Mouse (Mus musculus): ENCODE results near the gene Plk3.
"Not testable (repeated sequence)": the region's sequence is repeated elsewhere in the genome, so short reads cannot be mapped to it uniquely, and the experiment has no call there.

Gene Plk3

DNA sequence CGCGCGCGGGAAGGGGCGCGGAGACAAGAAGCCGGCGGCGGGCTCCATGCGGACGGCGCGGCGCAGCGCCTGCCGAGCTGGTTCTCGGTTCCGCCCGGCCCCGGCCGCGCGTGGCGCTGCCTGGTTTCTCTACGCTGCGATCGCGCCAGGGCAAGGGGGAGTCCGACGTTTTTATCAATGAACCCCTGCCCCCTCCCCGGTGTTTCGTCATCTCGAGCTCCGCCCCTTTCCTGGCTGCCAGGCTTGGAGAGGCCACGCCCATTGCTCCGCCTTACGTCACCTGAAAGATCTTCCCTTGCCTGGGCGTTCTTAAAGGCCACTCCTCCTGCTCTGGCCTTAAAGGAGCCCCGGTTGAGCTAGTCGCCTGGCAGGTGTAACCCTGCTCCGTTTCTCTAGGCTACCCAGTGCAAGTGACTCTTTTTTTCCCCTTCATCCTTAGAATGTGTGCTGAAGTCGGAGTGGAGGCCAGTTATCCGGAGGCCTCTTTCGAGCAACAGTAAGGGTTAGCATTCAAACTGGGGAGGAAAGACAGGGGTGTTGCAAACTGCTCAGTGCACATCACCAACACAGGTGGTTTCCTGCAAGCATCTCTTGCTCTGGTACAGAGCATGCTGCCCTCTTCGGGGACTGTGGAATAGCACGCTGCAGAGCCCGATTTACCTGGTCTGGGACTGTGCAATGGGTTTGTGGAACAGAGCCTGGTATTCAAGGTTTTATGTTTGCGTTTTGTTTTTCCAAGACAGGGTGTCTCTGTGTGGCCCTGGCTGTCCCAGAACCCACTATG is at the start of gene Plk3:
TSS of gene Plk3 (minus strand) at position 147 of the 784 bp plus-strand sequence.
- DNase-seq (ENCODE audit: low read depth), result peak; percentile 99

DNA sequence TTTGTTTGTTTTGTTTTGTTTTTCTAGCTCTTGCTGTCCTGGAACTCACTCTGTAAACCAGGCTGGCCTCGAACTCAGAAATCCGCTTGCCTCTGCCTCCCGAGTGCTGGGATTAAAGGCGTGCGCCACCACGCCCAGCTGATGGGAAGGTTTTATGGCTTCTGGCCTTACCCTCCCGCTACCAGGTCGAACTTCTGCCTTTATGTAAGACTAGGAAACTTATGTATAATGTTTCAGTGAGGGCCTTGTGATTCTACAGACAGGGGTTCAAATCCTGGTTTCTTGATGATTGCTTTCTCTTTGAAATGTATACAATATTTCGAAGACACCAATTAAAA is 49.0 kb upstream of the Plk3 start:
- not testable (repeated sequence) for DNase-seq (ENCODE audit: low read depth)

DNA sequence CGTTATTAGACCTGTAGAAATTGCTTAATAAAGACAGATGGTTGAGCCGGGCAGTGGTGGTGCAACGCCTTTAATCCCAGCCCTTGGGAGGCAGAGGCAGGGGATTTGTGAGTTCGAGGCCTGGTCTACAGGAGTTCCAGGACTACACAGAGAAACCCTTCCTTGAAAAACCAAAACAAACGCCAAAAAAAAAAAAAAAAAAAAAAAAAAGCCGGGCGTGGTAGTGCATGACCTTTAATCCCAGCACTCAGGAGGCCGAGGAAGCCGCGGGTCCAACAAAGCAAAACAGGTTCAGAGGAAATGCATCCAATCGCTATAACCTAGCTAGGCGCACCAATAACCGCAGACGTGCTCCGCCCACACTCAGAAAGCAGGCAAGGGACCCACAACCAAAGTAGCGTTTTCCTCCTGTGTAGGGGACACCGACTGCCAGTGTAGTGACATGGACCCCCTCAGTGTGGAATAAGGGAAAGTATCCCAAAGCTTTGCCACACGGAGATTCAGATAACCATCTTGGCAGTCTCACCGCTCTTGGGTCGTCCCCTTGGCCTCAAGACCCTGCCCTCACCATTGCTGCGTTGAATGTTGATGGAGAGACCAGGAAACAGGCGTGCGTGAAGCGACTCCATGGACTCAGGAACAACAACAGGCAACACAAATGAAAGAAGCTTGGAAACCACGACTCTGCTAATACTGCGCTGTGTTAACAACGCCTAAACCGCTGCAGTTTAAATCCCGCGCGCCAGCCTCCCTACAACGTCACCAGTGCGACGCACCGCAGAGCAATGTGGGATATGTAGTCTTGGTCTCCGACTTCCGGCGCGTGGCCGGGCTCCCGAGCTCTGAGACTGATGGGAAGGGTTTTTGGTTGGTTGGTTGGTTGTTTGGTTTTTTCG is 48.3 kb upstream of the Plk3 start, which contains the start of gene Kif2c:
TSS of gene Kif2c (minus strand) at position 777 of the 896 bp plus-strand sequence.
- DNase-seq (ENCODE audit: low read depth), result peak; percentile 98

DNA sequence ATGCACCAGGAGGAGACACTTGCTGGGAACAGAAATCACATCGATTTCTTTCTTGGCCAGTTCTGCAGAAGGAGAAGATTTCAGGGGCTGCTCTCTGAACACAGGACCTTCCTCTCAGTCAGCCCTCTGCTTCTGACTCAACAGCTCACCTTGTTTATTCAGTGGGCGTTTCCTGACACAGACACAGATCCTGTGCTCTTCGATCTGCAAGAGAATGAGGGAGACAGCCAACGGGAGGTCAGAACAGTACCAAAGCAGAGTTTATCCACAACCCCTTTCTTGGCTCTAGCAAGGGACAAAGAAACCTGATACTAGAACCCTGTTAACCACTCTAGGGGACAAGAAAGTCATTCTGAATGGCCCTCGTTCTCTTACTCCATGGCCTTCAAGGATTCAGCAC is 36.2 kb upstream of the Plk3 start:
- no peak for DNase-seq (ENCODE audit: low read depth)

DNA sequence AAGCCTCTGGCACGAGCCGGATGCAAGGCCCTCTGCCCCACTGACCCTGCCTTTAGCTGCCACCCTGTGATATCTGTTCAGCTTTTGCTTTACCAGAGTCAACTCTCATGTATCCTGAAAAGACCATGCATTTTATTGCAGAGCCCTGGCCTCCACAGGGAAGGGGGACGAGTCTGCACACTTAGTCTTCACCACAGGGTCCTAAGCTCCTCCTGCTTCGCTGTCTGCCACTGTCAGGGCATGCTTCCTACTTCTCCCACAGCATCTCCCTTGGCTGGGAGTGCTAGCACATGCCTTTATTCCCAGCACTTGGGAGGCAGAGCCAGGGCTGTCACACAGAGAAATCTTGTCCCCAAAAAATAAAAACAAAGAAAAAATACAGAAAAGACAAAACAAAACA is 27.4 kb upstream of the Plk3 start:
- no peak for DNase-seq (ENCODE audit: low read depth)

DNA sequence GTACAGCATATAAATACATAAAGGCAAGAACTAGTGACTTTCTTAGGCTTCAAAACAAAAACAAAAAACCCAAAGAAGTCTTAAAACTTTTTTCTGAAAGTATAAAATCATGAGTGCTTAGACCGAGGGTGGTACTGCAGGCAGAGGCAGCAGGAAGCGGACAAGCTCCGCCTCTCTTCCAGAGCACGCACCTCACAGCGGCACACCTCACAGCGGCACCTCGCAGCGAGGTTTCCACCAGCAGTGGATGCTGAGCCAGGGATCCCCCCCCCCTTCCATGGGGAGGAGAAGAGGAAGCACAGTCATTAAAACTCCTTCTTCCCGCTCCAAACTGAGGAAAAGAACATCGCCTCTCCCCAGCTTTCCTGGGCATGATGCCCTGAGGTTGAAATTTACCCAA is 25.9 kb upstream of the Plk3 start:
- DNase-seq (ENCODE audit: low read depth), result no peak

DNA sequence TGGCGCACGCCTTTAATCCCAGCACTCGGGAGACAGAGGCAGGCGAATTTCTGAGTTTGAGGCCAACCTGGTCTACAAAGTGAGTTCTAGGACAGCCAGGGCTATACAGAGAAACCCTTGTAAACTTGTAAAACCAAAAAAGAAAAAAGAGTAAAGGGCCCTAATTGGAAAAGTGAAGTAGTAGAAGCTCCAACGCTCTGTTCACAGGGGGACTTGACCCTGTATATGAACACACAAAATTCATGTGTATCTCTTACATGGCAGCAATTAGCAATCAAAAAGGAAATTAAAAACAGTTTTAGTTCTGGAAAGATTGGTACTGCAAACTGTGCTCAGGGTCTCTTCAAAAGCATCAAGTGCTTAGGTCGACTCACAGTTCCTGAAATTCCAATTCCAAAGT is 22.6 kb upstream of the Plk3 start:
- no peak for DNase-seq (ENCODE audit: low read depth)

DNA sequence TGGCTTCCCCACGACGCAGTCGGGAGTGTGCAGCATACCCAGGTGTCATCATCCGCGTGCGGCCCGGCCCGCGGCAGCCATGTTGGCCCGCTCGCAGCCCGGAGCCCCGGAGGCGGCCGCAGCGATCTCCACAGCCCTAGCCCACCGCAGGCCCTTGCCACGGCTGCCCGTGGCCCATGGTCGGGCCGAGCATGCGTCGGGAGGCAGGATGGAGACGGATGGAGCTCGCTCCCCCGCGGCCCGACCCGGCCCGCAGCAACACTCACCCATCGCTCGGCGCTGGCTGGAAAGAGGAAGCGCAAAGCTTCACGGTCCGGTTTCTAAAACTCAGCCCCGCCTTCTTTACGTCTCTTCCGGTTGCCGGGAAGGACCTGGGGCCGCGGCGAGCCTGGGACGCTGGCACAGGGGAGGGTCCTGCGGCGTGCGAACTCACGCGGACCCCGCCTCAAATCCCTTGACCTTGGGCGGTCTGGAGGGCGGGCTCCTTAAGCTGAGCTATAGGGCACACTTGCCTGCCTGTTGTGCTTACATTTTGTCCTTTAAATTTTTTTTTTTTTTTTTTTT is 22.1 kb upstream of the Plk3 start, which contains the start of gene Rps8:
TSS of gene Rps8 (minus strand) at position 452 of the 564 bp plus-strand sequence.
- peak; percentile 92 for DNase-seq (ENCODE audit: low read depth)

DNA sequence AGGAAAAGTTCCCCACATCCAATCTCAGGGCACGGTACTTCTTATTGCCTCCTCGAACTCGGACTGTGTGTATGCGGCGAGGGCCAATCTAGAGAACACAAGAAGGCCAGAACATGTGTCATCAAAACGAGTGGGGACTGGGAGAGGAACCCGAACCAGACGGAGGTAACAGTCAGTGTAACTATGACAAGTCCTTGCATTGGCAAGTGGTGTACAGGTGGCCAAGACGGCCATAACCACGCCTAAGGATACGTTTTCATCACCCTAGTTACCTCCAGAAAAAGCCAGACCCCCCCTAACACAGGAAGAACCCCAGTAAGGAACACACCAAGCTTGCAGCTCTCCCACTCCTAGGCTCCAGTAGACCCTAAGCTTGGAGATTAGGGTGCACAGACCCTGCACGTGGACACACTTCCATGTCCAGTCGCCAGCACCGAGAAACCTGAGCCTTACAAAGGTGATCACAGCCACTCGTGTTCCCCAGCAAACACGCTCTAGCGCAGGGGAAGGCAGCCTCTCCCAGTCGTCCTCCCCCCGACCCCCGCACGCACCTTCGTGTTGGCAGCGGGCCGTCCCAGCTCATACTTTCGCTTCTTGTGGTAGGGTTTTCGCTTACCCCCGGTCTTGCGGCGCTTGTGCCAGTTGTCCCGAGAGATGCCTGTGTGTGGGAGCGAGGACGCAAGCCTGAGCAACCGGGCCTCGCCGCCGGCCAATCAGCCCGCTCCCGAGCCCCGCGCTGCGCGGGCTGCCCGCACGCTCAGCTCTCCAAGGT is 21.4 kb upstream of the Plk3 start:
- DNase-seq (ENCODE audit: low read depth), result peak; percentile 43

DNA sequence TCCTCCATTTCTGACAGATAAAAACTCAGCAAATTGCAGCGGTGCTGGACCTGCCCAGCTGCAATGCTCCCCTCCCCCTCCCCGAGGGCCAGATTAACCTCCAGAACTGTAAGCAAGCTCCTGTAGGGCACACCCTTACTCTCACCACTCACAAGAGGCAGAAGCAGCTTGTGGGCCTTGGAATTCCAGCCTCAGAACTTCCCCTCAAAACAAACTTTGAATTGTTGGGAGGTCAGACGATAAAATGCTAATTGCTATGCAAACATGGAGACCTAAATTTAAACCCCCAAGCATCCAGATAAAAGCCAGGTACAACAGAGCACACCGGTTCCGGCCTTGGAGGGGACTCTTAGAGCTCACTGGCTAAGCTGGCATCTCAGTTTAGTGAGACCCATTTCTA is 19.0 kb upstream of the Plk3 start:
- no peak for DNase-seq (ENCODE audit: low read depth)

DNA sequence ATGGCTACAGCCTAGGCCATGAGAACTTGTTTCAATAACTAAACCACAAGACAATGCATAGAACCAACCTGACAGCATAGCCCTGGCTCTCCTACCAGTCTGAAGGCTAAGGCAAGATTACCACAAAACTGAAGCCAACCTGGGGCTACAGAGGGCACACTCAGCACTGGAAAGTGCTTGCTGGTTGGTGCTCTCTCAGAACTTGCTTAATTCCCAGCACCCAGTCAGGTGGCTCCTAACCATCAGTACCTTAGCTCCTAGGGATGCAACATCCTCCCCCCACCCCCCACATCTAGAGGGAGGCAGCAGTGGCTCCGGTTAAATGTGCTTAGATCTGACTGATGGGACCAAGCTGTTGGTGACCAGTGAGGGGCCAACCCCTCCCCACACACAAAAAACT is 17.7 kb upstream of the Plk3 start:
- DNase-seq (ENCODE audit: low read depth), result no peak

DNA sequence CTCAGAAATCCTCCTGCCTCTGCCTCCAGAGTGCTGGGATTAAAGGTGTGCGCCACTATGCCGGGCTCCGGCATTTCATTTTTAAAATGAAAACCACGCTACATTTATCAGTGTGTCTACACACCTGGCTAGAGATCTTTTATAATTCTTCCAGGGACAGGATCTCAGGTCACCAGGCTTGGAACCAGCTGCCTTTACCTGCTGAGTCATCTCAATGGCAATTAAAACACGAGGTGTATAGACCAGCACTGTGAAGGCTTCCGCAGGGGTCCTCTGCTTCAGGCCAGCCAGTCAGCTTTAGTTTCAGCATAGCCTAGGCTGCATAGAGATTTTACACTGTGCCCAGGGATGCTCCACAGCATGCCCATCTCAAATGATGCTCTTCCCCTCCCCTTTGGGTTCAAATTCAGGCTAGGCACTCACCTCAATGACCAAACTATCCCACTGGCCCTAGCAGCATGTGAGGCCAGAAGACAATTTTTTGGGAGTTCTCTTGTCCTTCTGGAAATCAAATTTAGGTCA is 16.5 kb upstream of the Plk3 start:
- DNase-seq (ENCODE audit: low read depth), result no peak

DNA sequence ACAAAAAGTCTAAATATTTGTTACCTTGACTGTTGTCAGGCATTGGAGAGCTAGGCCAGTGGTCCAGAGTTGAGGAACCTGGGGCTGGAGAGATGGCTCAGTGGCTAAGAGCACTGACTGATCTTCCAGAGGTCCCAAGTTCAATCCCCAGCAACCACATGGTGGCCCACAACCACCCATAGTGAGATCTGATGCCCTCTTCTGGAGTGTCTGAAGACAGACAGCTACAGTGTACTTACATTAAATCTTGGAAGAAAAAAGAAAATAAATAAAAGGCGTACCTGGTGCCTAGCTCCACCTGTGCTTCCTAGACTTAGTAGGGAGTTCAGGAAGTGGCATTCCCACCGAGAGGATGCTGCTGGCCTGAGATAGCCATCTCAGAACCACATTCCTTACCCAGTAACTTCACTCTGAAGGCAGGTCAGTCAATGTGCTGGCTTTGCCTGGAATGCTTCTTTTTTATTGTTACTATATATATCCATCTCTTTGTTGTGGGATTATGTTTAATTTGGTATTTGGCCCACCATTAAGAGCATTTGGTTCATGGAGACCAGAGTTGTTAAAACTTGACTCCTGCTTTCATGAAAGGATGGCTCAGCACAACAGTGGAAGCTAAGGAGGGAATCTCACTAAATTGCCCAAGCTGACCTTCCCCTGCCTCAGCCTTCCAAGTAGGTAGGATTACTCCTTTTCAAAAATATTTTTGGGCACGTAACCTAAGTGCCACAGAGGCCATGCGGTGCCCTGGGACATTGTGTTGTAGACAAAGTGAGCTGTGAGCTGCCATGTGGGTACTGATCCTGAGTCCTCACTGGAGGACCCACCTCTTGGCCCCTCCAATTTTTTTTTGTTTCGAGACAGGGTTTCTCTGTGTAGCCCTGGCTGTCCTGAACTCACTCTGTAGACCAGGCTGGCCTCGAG is 15.8 kb upstream of the Plk3 start:
- no peak for DNase-seq (ENCODE audit: low read depth)

DNA sequence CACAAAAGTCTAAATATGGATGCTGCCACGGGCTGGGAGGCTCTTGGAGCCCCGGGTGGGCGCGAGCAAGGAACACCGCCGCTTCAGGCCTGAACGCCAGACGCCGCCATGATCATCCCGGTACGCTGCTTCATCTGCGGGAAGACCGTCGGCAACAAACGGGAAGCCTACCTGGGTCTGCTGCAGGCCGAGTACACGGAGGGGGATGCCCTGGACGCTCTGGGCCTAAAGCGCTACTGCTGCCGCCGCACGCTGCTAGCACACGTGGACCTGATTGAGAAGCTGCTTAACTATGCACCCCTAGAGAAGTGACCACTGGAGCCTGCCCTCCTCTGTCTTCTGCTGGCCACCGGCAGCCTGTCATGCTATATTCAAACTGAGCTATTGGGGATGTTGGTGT is 15.1 kb upstream of the Plk3 start:
- no peak for DNase-seq (ENCODE audit: low read depth)

DNA sequence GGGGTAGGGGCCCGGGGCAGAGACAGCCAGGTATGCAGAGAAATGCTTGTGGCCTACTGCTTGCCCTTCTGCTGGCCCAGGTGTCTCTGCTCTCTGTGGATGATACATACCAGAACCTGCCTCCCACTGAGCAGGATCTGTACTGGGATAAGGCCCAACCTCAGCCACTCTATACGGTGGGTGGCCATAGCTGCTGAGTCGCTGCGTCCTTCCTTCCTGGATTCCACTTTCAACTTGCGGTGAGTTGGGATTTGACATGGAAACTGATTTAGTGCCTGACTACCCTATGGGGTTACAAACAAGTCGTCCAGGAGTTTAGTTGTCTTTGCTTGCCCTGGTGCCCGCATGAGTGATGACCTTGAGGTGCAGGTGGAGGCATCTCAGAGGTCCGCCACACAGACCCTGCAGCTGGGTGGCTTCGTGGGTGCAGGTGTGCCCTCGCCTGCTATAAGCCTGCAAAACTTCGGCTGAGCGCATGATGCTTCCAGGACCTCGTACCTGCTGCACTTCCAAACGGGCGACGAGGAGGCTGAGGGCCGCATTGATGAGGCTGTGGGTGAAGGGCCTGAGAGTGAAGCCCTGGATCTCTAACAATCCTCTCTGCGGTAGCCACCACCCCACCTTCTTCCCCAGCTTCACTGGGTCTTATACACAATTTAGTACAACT is 14.4 kb upstream of the Plk3 start:
- DNase-seq (ENCODE audit: low read depth), result no peak

DNA sequence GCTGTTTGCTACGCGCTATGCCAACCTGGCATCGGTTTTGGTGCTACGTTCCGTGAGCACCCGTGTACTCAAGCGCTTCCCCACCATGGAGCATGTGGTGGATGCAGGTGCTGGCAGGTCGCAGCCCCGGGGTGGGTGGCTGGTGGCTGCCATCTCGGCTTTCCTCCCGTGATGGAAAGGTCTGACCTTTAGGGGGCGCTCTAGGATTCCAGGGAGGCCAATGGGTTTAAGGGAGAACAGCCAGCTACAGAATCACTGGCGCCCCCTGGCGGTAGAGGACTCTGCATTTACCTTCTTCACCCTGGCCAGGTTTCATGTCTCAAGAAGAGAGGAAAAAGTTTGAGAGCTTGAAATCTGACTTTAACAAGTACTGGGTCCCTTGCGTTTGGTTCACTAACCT is 12.4 kb upstream of the Plk3 start:
- peak; percentile 87 for DNase-seq (ENCODE audit: low read depth)

DNA sequence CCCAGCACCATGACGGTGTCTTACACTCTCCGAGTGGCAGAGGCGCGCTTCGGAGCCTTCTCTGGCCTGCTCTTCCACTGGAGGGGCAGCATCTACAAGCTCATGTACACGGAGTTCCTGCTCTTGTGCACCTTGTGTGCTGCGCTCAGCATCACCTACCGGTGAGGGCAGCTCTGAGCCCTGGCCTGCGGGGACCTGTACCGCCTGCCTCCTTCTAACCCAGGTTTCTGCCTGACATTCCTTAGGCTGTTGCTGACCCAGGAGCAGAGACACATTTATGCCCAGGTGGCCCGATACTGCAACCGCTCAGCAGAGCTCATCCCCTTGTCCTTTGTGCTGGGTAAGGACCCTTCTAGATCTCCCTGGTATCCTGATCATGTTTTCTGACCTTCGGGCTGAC is 11.5 kb upstream of the Plk3 start:
- no peak for DNase-seq (ENCODE audit: low read depth)

DNA sequence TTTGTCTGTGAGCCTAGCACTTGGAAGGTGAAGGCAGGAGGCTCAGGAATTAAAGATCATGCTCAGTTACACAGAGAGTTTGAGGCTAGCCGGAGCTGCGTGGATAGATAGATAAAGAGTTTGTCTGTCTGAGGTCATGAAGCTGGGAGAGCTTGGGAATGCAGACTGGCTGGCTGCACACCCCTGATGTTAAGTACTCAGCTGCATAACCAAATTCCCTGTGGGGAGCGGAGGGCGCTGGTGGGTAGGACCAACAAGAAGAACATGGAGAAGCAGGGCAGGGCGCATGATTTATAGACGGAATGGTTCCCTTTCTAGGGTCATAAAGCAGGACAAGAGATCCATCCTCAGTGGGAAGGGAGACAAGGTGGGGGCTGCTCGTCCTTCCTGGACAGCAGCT is 9.3 kb upstream of the Plk3 start:
- DNase-seq (ENCODE audit: low read depth), result no peak

DNA sequence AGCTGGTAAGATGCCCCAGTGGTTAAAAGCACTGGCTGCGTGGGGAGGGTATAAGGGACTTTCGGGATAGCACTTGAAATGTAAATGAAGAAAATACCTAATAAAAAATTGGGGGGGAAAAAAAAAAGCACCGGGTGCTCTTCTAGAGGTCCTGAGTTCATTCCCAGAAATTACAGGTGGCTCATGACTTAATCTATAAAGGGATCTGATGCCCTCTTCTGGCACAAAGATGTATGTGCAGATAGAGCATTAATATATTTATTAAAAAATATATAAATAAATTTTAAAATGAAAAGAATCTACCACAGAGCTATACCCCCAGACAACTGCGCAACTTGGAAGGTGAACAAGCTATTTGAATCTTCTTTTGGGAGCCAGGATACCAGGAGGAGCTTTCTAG is 6.8 kb upstream of the Plk3 start:
- peak; percentile 70 for DNase-seq (ENCODE audit: low read depth)

DNA sequence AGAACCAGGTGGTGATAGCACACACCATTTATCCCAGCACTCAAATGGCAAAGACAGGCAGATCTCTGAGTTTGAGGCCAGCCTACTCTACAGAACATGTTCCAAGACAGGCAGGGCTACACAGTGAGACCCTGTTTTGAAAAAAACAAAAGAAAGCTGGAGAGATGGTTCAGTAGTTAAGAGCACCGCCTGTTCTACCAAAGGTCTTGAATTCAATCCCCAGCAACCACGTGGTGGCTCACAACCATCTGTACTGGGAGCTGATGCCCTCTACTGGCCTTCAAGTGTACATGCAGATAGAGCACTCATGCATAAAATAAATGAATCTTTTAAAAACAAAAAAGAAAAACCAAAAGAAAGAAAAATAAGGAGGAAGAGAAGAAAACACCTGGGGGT is 5.5 kb upstream of the Plk3 start:
- DNase-seq (ENCODE audit: low read depth), result peak; percentile 83
